Mouse (Mus musculus) G1E (cell line): ENCODE results near the gene Cyb5b.

Experiments
- CTCF ChIP-seq: IDR thresholded peaks from 2 replicates; pipeline ENCODE4 v1.5.1; 2012; ENCODE audit warnings: low read depth, low read length, inconsistent platforms, mixed read lengths
- GATA2 ChIP-seq: IDR thresholded peaks from 2 replicates; pipeline ENCODE4 v1.6.1; 2012; ENCODE audit warnings: low read depth, low read length, inconsistent platforms, borderline replicate concordance

GRCm38 (mm10) chr8:107104547-107104946, 45.9 kb upstream of the Cyb5b start:
- TF ChIP-seq CTCF: peak; percentile 39; the same call in 1 of the 2 replicates
- no peak for TF ChIP-seq GATA2
